Mouse (Mus musculus): ENCODE measurements around the gene Ube2cbp. TPM values are rescaled to one million over a fixed set of nuclear protein-coding genes. Genes with fewer than 3 reads are reported as not detected.

The Ube2cbp gene
- total RNA-seq, 2 experiments from 2014 or later = 4.2 to 5.2 TPM

- peak within 1 kb of the TSS; percentile 86 for H3K27ac ChIP-seq
- DNase-seq (ENCODE audit: extremely low spot score in 1 of 2, low spot score in 2 of 2) = peak; percentile 93 to 97
- intact Hi-C loops (cut with DNase I) = loop anchor here (1.0 to 10.0 kb wide), 2 partner anchors 104 to 278 kb away; partner anchors contain the start of genes Pgm3, Prss35 and Rwdd2a
- H3K4me3 ChIP-seq = peak within 1 kb of the TSS; percentile 96
- TF ChIP-seq CTCF (IDR thresholded peaks at IDR 0.05) = peak; percentile 98
Observed at GRCm38 (mm10) chr9:86466990-86467870, 2.5 kb upstream of the Ube2cbp start, which contains the start of gene Dop1a. Gene Dop1a (plus strand): TSS chr9:86467154.

GRCm38 (mm10) chr9:86453626-86454025 is 11.1 kb downstream of the Ube2cbp start:
- Histone ChIP-seq H3K27ac (no peak overlapping the region), H3K4me3 (no peak overlapping the region)
- no peak for DNase-seq (ENCODE audit: extremely low spot score in 1 of 2, low spot score in 2 of 2)
- no peak for TF ChIP-seq CTCF (IDR thresholded peaks at IDR 0.05)
- intact Hi-C loops (cut with DNase I) = no loop called here

GRCm38 (mm10) chr9:86451617-86452016 is 13.1 kb downstream of the Ube2cbp start:
- intact Hi-C loops (cut with DNase I) = loop anchor here (1.0 kb wide), 1 partner anchor 672 kb away; no protein-coding TSS in a partner anchor
- Histone ChIP-seq H3K4me3 (peak overlapping the region; percentile 38), H3K27ac (no peak overlapping the region)
- TF ChIP-seq CTCF (IDR thresholded peaks at IDR 0.05) = peak; percentile 89
- peak; percentile 70 to 73 for DNase-seq (ENCODE audit: extremely low spot score in 1 of 2, low spot score in 2 of 2)

DNA sequence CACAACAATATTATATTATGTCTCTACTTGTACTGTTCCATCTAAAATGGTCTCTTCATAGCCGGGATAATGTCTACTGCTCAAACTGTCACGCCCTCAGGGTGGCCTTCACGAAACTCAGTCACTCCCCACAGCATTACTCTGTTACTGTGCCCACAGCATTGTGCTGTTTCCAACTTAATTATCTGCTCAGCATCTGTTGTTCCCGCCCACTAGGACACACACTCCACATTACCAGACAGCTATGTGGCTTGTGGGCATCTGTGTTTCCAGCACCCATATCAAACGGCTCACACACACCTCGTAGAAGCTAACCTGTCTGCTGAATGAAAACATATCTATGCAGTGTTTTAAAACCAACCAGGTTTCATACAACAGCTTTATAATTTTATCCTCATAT is 13.7 kb downstream of the Ube2cbp start:
- no peak overlapping the region for H3K27ac ChIP-seq
- intact Hi-C loops (cut with DNase I) = loop anchor here (1.0 kb wide), 1 partner anchor 672 kb away; no protein-coding TSS in a partner anchor
- DNase-seq (ENCODE audit: extremely low spot score in 1 of 2, low spot score in 2 of 2) = peak; percentile 27 to 28
- no peak overlapping the region; the same call in 1 of the 2 replicates for H3K4me3 ChIP-seq
- TF ChIP-seq CTCF (IDR thresholded peaks at IDR 0.05) = no peak

DNA sequence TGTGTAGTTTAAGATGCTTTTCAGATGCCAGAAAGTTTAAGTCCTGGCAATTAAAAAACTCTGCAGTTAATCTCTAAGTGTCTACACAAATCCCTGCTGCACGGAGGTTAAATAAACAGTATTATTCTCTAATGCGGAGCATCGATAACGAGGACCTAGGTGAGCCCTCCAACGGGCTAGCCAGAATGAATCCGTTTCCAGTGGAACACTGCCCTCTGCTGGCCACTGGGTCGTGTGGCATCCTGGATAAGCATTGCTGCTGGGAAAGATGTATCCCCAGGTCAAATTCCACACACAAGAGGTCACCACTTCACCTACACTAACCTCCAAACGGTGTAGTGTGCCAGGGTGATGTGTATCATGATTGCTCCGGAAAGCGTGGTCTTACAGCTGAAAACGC is 15.2 kb downstream of the Ube2cbp start:
- no peak; the same call in none of the 2 replicates for TF ChIP-seq CTCF (IDR thresholded peaks at IDR 0.05)
- Histone ChIP-seq H3K27ac (no peak overlapping the region), H3K4me3 (no peak overlapping the region)
- intact Hi-C loops (cut with DNase I) = loop anchor here (2.0 to 5.0 kb wide), 3 partner anchors 227 to 607 kb away; partner anchors contain the start of gene Tpbg
- peak; percentile 82 to 86 for DNase-seq (ENCODE audit: extremely low spot score in 1 of 2, low spot score in 2 of 2)

GRCm38 (mm10) chr9:86447431-86447830 is 17.3 kb downstream of the Ube2cbp start:
- intact Hi-C loops (cut with DNase I) = loop anchor here (5.0 kb wide), 2 partner anchors 225 to 500 kb away; no protein-coding TSS in a partner anchor
- H3K4me3 ChIP-seq = no peak overlapping the region
- no peak for TF ChIP-seq CTCF (IDR thresholded peaks at IDR 0.05)
- no peak overlapping the region for H3K27ac ChIP-seq
- DNase-seq (ENCODE audit: extremely low spot score in 1 of 2, low spot score in 2 of 2) = no peak

DNA sequence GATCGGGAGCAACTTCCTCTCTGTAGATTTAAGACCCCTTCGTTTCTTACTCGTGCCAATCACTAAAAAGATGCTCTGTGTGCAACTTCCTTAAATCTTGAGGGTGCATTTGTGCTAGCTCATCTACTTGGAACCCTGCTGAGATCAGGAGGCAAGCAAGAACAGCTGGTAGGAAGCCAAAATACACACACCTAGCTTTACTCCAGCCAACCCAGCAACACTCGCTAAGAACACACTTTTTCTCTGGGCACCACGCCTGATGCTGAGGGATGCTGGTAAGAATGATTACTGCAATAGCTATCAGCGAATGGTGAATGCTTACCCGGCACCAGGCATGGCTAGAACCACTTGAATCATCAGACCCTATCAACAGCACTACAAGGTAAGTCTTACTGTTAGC is 17.9 kb downstream of the Ube2cbp start:
- Histone ChIP-seq H3K27ac (no peak overlapping the region), H3K4me3 (no peak overlapping the region)
- TF ChIP-seq CTCF (IDR thresholded peaks at IDR 0.05) = no peak
- intact Hi-C loops (cut with DNase I) = loop anchor here (5.0 kb wide), 2 partner anchors 225 to 500 kb away; no protein-coding TSS in a partner anchor
- DNase-seq (ENCODE audit: extremely low spot score in 1 of 2, low spot score in 2 of 2) = no peak

DNA sequence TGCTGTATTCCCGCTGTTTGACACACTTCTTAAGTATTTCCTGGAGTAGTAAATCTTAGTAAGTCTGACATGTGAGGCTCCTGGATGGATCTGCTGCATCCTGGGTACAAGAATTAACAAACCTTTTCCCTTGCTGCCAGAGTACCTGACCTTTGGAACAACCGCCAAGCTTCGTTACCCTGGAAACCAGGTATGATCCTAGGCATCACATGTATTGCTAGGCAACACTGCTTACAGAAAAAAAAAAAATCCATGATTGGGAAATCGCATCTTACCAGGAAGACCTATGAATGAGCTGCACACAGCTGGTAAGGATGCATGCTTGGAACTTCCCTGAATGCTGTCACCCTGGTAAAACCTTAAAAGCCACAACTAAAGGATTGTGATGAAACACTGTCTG is 22.5 kb downstream of the Ube2cbp start:
- no peak for TF ChIP-seq CTCF (IDR thresholded peaks at IDR 0.05)
- intact Hi-C loops (cut with DNase I) = no loop called here
- no peak for DNase-seq (ENCODE audit: extremely low spot score in 1 of 2, low spot score in 2 of 2)
- no peak overlapping the region for H3K27ac ChIP-seq
- no peak overlapping the region for H3K4me3 ChIP-seq

GRCm38 (mm10) chr9:86438337-86439009 is 26.3 kb downstream of the Ube2cbp start:
- intact Hi-C loops (cut with DNase I) = no loop called here
- DNase-seq (ENCODE audit: extremely low spot score in 1 of 2, low spot score in 2 of 2) = no peak
- Histone ChIP-seq H3K4me3 (no peak overlapping the region), H3K27ac (no peak overlapping the region)
- TF ChIP-seq CTCF (IDR thresholded peaks at IDR 0.05) = no peak

DNA sequence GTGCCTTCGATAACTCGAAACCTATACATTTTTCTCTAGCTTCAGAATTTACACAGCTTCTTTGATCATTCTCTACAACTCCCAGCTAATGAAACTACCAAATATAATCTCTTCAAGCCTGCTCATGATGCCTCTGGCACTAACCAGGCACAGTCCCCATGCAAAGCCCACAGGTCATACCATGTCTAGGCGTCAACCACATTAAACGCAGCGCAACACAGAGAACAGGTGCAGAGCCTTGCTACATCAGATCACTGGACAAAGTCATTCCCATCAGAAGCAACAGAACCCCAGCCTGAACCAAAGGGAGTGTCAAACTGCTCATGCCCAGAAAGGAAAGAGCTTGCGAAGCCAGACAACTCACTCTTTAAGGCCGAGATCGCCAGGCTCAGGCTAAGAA is 28.1 kb downstream of the Ube2cbp start:
- intact Hi-C loops (cut with DNase I) = no loop called here
- H3K27ac ChIP-seq = no peak overlapping the region
- H3K4me3 ChIP-seq = no peak overlapping the region
- DNase-seq (ENCODE audit: extremely low spot score in 1 of 2, low spot score in 2 of 2) = no peak
- no peak for TF ChIP-seq CTCF (IDR thresholded peaks at IDR 0.05)

- intact Hi-C loops (cut with DNase I) = no loop called here
- no peak for DNase-seq (ENCODE audit: extremely low spot score in 1 of 2, low spot score in 2 of 2)
- no peak overlapping the region for H3K27ac ChIP-seq
- H3K4me3 ChIP-seq = no peak overlapping the region
- TF ChIP-seq CTCF (IDR thresholded peaks at IDR 0.05) = no peak
Observed at GRCm38 (mm10) chr9:86435510-86435909, 29.2 kb downstream of the Ube2cbp start.

DNA sequence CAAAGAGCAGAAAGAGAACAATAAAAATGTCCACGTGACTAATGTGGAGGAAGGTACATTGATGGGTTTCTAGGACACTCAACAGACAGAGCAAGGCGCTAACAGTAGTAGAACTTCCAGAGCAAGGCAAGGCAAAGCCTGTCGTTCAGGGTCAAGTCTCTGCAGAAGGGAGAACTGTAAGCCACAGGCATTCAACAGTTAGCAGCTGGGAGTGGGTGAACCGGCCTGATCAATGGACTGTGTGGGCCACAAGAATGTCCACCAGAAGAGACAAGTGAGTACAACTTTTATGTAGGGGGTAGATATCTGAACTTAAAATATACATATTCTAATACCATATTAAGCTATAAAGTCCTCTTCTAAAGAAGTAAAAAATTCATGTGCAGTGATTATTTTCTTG is 41.4 kb downstream of the Ube2cbp start:
- H3K27ac ChIP-seq = no peak overlapping the region
- H3K4me3 ChIP-seq = no peak overlapping the region
- TF ChIP-seq CTCF (IDR thresholded peaks at IDR 0.05) = no peak
- intact Hi-C loops (cut with DNase I) = no loop called here
- DNase-seq (ENCODE audit: extremely low spot score in 1 of 2, low spot score in 2 of 2) = no peak
